13 mouse cellular contexts compared by ENCODE assay signal in the genomic region with DNA sequence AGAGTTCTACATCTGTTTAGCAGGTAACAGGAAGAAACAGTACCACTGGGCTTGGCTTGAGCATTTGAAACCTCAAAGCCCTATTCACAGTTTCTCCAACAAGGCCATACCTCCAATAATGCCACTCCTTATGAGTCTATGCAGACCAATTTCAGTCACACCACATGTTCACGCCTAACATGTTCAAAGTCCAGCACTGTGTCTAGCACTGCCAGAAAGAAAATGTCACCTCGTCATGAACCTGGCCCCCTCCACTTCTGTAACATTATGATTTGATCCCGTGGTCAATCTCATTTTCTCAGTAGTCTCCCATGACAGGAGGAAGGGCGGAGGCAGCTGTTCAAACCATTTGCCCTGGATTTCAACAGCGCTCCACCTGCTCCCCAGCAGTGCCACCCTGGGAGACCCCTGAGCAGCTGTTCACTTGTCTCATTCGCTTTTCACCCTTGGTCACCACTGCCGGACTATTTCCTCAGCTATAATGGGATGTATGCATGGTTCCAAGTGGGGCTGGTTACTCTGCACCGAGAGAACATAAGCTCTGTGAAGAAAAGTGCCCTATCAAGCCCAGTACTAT. TPM values are rescaled to one million over a fixed set of nuclear protein-coding genes. Genes with fewer than 3 reads are reported as not detected.
DNase-seq lines count a peak whose midpoint lies in the region; ATAC-seq and TF ChIP-seq lines count a peak whose summit lies in the region.
"Had no signal": no experiment of that assay in that cellular context is flagged by ENCODE, and none has a peak within 500 bp of the region (broad histone marks: within the 10 kb centered on the region; RNA-seq: fewer than 3 reads in every experiment).

No protein-coding gene starts in this region.

- ATAC-seq in embryonic facial prominence, embryonic 12.5 days (ENCODE audit: insufficient number of reproducible peaks, insufficient read depth, low FRiP score, low TSS enrichment) = peak; percentile 24; the same call in 1 of the 2 replicates
- 0 out of 2 replicates have a peak, but pooled peaks have one; percentile 40 for ATAC-seq in hindbrain, embryonic 12.5 days (ENCODE audit: low FRiP score)
- ATAC-seq in hindbrain, embryonic 14.5 days (ENCODE audit: low FRiP score) = no peak
- ATAC-seq in hindbrain, postnatal 0 days = peak; percentile 38; the same call in 1 of the 2 replicates
- peak; percentile 35; the same call in 1 of the 2 replicates for ATAC-seq in neural tube, embryonic 15.5 days (ENCODE audit: low FRiP score)

- H3K9ac ChIP-seq in embryonic facial prominence, embryonic 12.5 days = no peak overlapping the region
- H3K9ac ChIP-seq in hindbrain, embryonic 12.5 days = no peak overlapping the region
- H3K9ac ChIP-seq in hindbrain, embryonic 14.5 days = no peak overlapping the region
- no peak overlapping the region for H3K9ac ChIP-seq in hindbrain, postnatal 0 days (replicated peaks; ENCODE audit: low read length)
- H3K9ac ChIP-seq in neural tube, embryonic 15.5 days (replicated peaks) = no peak overlapping the region
- H3K9ac ChIP-seq: hindbrain, embryonic 15.5 days had no signal

- H3K4me2 ChIP-seq in embryonic facial prominence, embryonic 12.5 days (replicated peaks) = no peak overlapping the region
- no peak overlapping the region for H3K4me2 ChIP-seq in hindbrain, embryonic 12.5 days (replicated peaks)
- no peak overlapping the region for H3K4me2 ChIP-seq in hindbrain, embryonic 14.5 days (replicated peaks)
- no peak overlapping the region for H3K4me2 ChIP-seq in hindbrain, postnatal 0 days (ENCODE audit: low read depth, low read length)
- no peak overlapping the region for H3K4me2 ChIP-seq in neural tube, embryonic 15.5 days
- H3K4me2 ChIP-seq: hindbrain, embryonic 15.5 days had no signal

- no peak for TF ChIP-seq CTCF in hindbrain, postnatal 0 days (IDR thresholded peaks at IDR 0.05; ENCODE audit: low read depth)

- no peaks in the 10 kb centered on the region for H3K27me3 ChIP-seq in embryonic facial prominence, embryonic 12.5 days
- H3K27me3 ChIP-seq in embryonic facial prominence, embryonic 10.5 days (replicated peaks; ENCODE audit: low read depth, poor library complexity, severe bottlenecking) = no peaks in the 10 kb centered on the region
- H3K27me3 ChIP-seq in hindbrain, embryonic 12.5 days = no peaks in the 10 kb centered on the region
- H3K27me3 ChIP-seq in hindbrain, embryonic 14.5 days (ENCODE audit: control insufficient read depth, insufficient read depth, low read length) = no peaks in the 10 kb centered on the region
- no peaks in the 10 kb centered on the region for H3K27me3 ChIP-seq in hindbrain, postnatal 0 days (ENCODE audit: insufficient read depth, low read length)
- H3K27me3 ChIP-seq in neural tube, embryonic 15.5 days (replicated peaks) = no peaks in the 10 kb centered on the region
- H3K27me3 ChIP-seq: hindbrain, embryonic 15.5 days had no signal

- H3K36me3 ChIP-seq in embryonic facial prominence, embryonic 12.5 days = no peaks in the 10 kb centered on the region
- H3K36me3 ChIP-seq in embryonic facial prominence, embryonic 10.5 days (replicated peaks) = no peaks in the 10 kb centered on the region
- no peaks in the 10 kb centered on the region for H3K36me3 ChIP-seq in hindbrain, embryonic 12.5 days
- no peaks in the 10 kb centered on the region for H3K36me3 ChIP-seq in hindbrain, embryonic 14.5 days (replicated peaks; ENCODE audit: control insufficient read depth, insufficient read depth)
- no peaks in the 10 kb centered on the region for H3K36me3 ChIP-seq in hindbrain, postnatal 0 days (ENCODE audit: insufficient read depth, low read length)
- H3K36me3 ChIP-seq in neural tube, embryonic 15.5 days = no peaks in the 10 kb centered on the region
- H3K36me3 ChIP-seq: hindbrain, embryonic 15.5 days had no signal

- DNase-seq in embryonic facial prominence, embryonic 10.5 days (ENCODE audit: low spot score) = no peak
- DNase-seq in hindbrain, embryonic 14.5 days (ENCODE audit: low spot score) = no peak
- DNase-seq in hindbrain, postnatal 0 days (ENCODE audit: low spot score) = no peak
- DNase-seq in cerebellum, postnatal 14 days = no peak
- DNase-seq in urinary bladder, postnatal 25 days (ENCODE audit: low spot score) = no peak
- DNase-seq: cerebellum, postnatal 25 days; left cerebral cortex, postnatal 4 days; lung, adult 2 months; spleen, adult 18-20 months had no signal

- no peak overlapping the region for H3K27ac ChIP-seq in embryonic facial prominence, embryonic 12.5 days
- H3K27ac ChIP-seq in embryonic facial prominence, embryonic 10.5 days (replicated peaks) = no peak overlapping the region
- no peak overlapping the region for H3K27ac ChIP-seq in hindbrain, embryonic 12.5 days
- no peak overlapping the region for H3K27ac ChIP-seq in hindbrain, embryonic 14.5 days
- no peak overlapping the region for H3K27ac ChIP-seq in hindbrain, postnatal 0 days
- H3K27ac ChIP-seq in neural tube, embryonic 15.5 days (replicated peaks) = no peak overlapping the region
- H3K27ac ChIP-seq: hindbrain, embryonic 15.5 days had no signal

- H3K4me3 ChIP-seq in embryonic facial prominence, embryonic 12.5 days = no peak overlapping the region
- no peak overlapping the region for H3K4me3 ChIP-seq in embryonic facial prominence, embryonic 10.5 days
- H3K4me3 ChIP-seq in hindbrain, embryonic 12.5 days = no peak overlapping the region
- H3K4me3 ChIP-seq in hindbrain, embryonic 14.5 days (replicated peaks; ENCODE audit: low read length) = no peak overlapping the region
- no peak overlapping the region for H3K4me3 ChIP-seq in hindbrain, postnatal 0 days (ENCODE audit: low read length)
- H3K4me3 ChIP-seq in neural tube, embryonic 15.5 days (replicated peaks) = no peak overlapping the region
- H3K4me3 ChIP-seq: hindbrain, embryonic 15.5 days had no signal

- WGBS in embryonic facial prominence, embryonic 12.5 days = 74% methylated on average over 8 of the region's 8 CpGs
- 87% methylated on average over 8 of the region's 8 CpGs for WGBS in embryonic facial prominence, embryonic 10.5 days
- 76% methylated on average over 8 of the region's 8 CpGs for WGBS in hindbrain, embryonic 12.5 days
- 73% methylated on average over 8 of the region's 8 CpGs for WGBS in hindbrain, embryonic 14.5 days
- 69% methylated on average over 8 of the region's 8 CpGs for WGBS in hindbrain, postnatal 0 days
- WGBS in neural tube, embryonic 15.5 days = 69% methylated on average over 8 of the region's 8 CpGs

- peaks cover 6% of the 10 kb centered on the region; the same call in 1 of the 2 replicates for H3K4me1 ChIP-seq in embryonic facial prominence, embryonic 12.5 days
- peaks cover 4% of the 10 kb centered on the region; the same call in 1 of the 2 replicates for H3K4me1 ChIP-seq in embryonic facial prominence, embryonic 10.5 days
- peaks cover 4% of the 10 kb centered on the region; the same call in 1 of the 2 replicates for H3K4me1 ChIP-seq in hindbrain, embryonic 12.5 days
- peaks cover 6% of the 10 kb centered on the region; the same call in 1 of the 2 replicates for H3K4me1 ChIP-seq in hindbrain, embryonic 14.5 days (replicated peaks; ENCODE audit: control insufficient read depth, insufficient read depth, low read length)
- H3K4me1 ChIP-seq in hindbrain, postnatal 0 days (ENCODE audit: insufficient read depth, low read length) = peaks cover 3% of the 10 kb centered on the region; the same call in 1 of the 2 replicates
- H3K4me1 ChIP-seq in neural tube, embryonic 15.5 days = peaks cover 19% of the 10 kb centered on the region

- H3K9me3 ChIP-seq in embryonic facial prominence, embryonic 12.5 days = no peaks in the 10 kb centered on the region
- H3K9me3 ChIP-seq in embryonic facial prominence, embryonic 10.5 days = no peaks in the 10 kb centered on the region
- H3K9me3 ChIP-seq in hindbrain, embryonic 12.5 days (replicated peaks) = no peaks in the 10 kb centered on the region
- no peaks in the 10 kb centered on the region for H3K9me3 ChIP-seq in hindbrain, embryonic 14.5 days (ENCODE audit: control insufficient read depth, low read length)
- H3K9me3 ChIP-seq in hindbrain, postnatal 0 days (ENCODE audit: low read length) = no peaks in the 10 kb centered on the region
- no peaks in the 10 kb centered on the region for H3K9me3 ChIP-seq in neural tube, embryonic 15.5 days (replicated peaks)
- H3K9me3 ChIP-seq: hindbrain, embryonic 15.5 days had no signal

RNA-seq across cellular contexts. Expression of a gene that starts 54.6 kb away (rescaled TPM):
- 88.5 and 92.4 TPM in 2 replicates for polyA plus RNA-seq in embryonic facial prominence, embryonic 12.5 days (2016; fragmentation: Nextera tagmentation; extraction: Ambion mirVana)
- 59.5 and 63.3 TPM in 2 replicates for polyA plus RNA-seq in embryonic facial prominence, embryonic 10.5 days (2016; fragmentation: Nextera tagmentation; extraction: Ambion mirVana)
- polyA plus RNA-seq in hindbrain, embryonic 12.5 days (2016; fragmentation: Nextera tagmentation; extraction: Ambion mirVana) = 115 and 117 TPM in 2 replicates
- polyA plus RNA-seq in hindbrain, embryonic 14.5 days (2014; fragmentation: Nextera tagmentation; extraction: Ambion mirVana) = 112 and 120 TPM in 2 replicates
- 243 and 263 TPM in 2 replicates for total RNA-seq in hindbrain, postnatal 0 days (2014; rRNA removed)
- polyA plus RNA-seq in hindbrain, postnatal 0 days (2015; fragmentation: Nextera tagmentation; extraction: Ambion mirVana) = 130 and 135 TPM in 2 replicates
- polyA plus RNA-seq in neural tube, embryonic 15.5 days (2015; fragmentation: Nextera tagmentation; extraction: Ambion mirVana) = 113 and 122 TPM in 2 replicates
